Mouse (Mus musculus) liver, embryonic 14.5 days (tissue): ENCODE measurements around the gene Ercc6l. TPM values are rescaled to one million over a fixed set of nuclear protein-coding genes. Genes with fewer than 3 reads are reported as not detected.

ENCODE experiments used
- ATAC-seq: fragments of 200-750 bp; cut with Nextera tagmentation; 2 replicates; pipeline ENCODE4 v1.8.0; 2017; ENCODE audit warnings: moderate number of reproducible peaks, mild to moderate bottlenecking, moderate library complexity; ENCODE audit not compliant: insufficient read depth
- DNase-seq, 3 experiments: peaks; one replicate each; pipeline ENCODE4 v3.0.0-alpha.2; 2012 to 2013; ENCODE audit warnings: low read depth in 3 of 3, low spot score in 3 of 3
- H3K27ac ChIP-seq: fragments of 300-500 bp; sonication (generic); 2 replicates; pipeline ENCODE4 v1.5.1; 2014; ENCODE audit warnings: moderate library complexity, mild to moderate bottlenecking, control low read depth, inconsistent platforms
- H3K27me3 ChIP-seq: fragments of 300-500 bp; sonication (generic); 2 replicates; pipeline ENCODE4 v1.6.1; 2014; ENCODE audit warnings: mild to moderate bottlenecking, low read length, moderate library complexity; ENCODE audit not compliant: control insufficient read depth, insufficient read depth
- H3K36me3 ChIP-seq: fragments of 300-500 bp; sonication (generic); replicated peaks from 2 replicates; pipeline ENCODE4 v1.6.1; 2014; ENCODE audit warnings: low read depth; ENCODE audit not compliant: control insufficient read depth, insufficient read depth
- H3K4me1 ChIP-seq, 2 experiments: fragments of 200-500 bp in 1 of 2; fragments of 300-500 bp in 1 of 2; sonication (generic) in 1 of 2; replicated peaks; 2 replicates each; pipeline ENCODE4 v1.6.1; 2012 to 2014; ENCODE audit warnings: antibody characterized with exemption in 1 of 2, inconsistent platforms in 1 of 2, low read length in 1 of 2; ENCODE audit not compliant: control insufficient read depth in 2 of 2, insufficient read depth in 2 of 2
- H3K4me2 ChIP-seq: fragments of 300-500 bp; sonication (generic); 2 replicates; pipeline ENCODE4 v1.6.1; 2014; ENCODE audit warnings: low read depth, mild to moderate bottlenecking, control low read depth, moderate library complexity
- H3K4me3 ChIP-seq, 2 experiments: fragments of 200-500 bp in 1 of 2; fragments of 300-500 bp in 1 of 2; sonication (generic) in 1 of 2; 2 replicates each; pipeline ENCODE4 v1.5.1; 2012 to 2014; ENCODE audit warnings: low read depth in 2 of 2, low read length in 2 of 2, mild to moderate bottlenecking in 2 of 2, control low read depth in 1 of 2, inconsistent platforms in 1 of 2, moderate library complexity in 1 of 2; ENCODE audit not compliant: insufficient read depth in 1 of 2
- H3K9ac ChIP-seq: fragments of 300-500 bp; sonication (generic); replicated peaks from 2 replicates; pipeline ENCODE4 v1.6.1; 2014; ENCODE audit warnings: mild to moderate bottlenecking, control low read depth, moderate library complexity
- H3K9me3 ChIP-seq: fragments of 300-500 bp; sonication (generic); 2 replicates; pipeline ENCODE4 v1.6.1; 2016; ENCODE audit warnings: low read length, mixed read lengths; ENCODE audit not compliant: control insufficient read depth
- CTCF ChIP-seq: IDR thresholded peaks from 2 replicates; pipeline ENCODE4 v1.5.1; 2016; ENCODE audit warnings: antibody characterized with exemption, low read depth, control low read depth
- EP300 ChIP-seq: IDR thresholded peaks from 2 replicates; pipeline ENCODE4 v1.6.1; 2016; ENCODE audit warnings: antibody characterized with exemption, low read depth
- whole genome bisulfite sequencing: fragments of 180-500 bp; shearing (Covaris S2); extraction: QIAGEN DNeasy Blood & Tissue Kit; methylation state at CpG from one replicate; pipeline ENCODE4 v1.1.7; 2014; ENCODE audit not compliant: insufficient replicate concordance; 5-methylcytosine and 5-hydroxymethylcytosine counted together
- polyA plus RNA-seq, 2 experiments: library from polyadenylated mRNA; depleted of rRNA in 1 of 2; stranded (reverse) in 1 of 2; unstranded in 1 of 2; fragments of >200 nt; fragmentation: Nextera tagmentation in 1 of 2; extraction: Ambion mirVana in 1 of 2; gene quantifications; 2 replicates each; pipeline versions ENCODE4 v1.2.1 to v1.2.3; 2012 to 2014

Ercc6l gene
- polyA plus RNA-seq, 2 experiments, result 5.3 to 11.1 TPM

DNA sequence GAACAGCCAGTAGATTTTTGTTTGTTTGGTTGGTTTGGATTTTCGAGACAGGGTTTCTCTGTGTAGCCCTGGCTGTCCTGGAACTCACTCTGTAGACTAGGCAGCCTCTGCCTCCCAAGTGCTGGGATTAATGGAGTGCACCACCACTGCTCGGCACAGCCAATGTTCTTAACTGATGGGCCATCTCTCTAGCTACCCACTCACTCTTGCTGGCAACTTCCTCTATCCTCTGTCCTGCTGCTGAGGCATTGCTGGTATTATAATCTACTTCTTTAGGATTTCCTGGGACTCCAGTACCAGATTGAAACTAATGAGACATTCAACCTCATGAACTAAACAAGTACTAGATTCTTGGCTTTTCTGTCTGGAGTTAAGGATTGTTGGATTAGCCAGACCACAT is 3.6 kb upstream of the Ercc6l start:
- no peaks in the 10 kb centered on the region for H3K27me3 ChIP-seq
- H3K27ac ChIP-seq, result no peak overlapping the region
- ATAC-seq (no peak), DNase-seq (no peak)
- no peak overlapping the region for H3K9ac ChIP-seq
- 51% methylated on average over 2 of the region's 2 CpGs for WGBS
- H3K4me2 ChIP-seq, result no peak overlapping the region
- H3K4me1 ChIP-seq, result 0 out of 4 replicates have a peak, but pooled peaks cover 0 to 2% of the 10 kb centered on the region in 2 experiments
- no peaks in the 10 kb centered on the region for H3K9me3 ChIP-seq
- no peak for TF ChIP-seq EP300
- TF ChIP-seq CTCF, result no peak
- H3K36me3 ChIP-seq, result no peaks in the 10 kb centered on the region
- no peak overlapping the region for H3K4me3 ChIP-seq

- Histone ChIP-seq H3K27ac (no peak overlapping the region), H3K4me1 (0 out of 4 replicates have a peak, but pooled peaks cover 0 to 2% of the 10 kb centered on the region in 2 experiments), H3K9me3 (no peaks in the 10 kb centered on the region), H3K4me2 (no peak overlapping the region), H3K36me3 (no peaks in the 10 kb centered on the region), H3K9ac (no peak overlapping the region), H3K4me3 (no peak overlapping the region), H3K27me3 (no peaks in the 10 kb centered on the region)
- ATAC-seq, result no peak
- WGBS, result 57% methylated on average over 2 of the region's 2 CpGs
- peak in 2 of 3 experiments; percentile 20 to 24 for DNase-seq
- no peak for TF ChIP-seq EP300
- TF ChIP-seq CTCF, result peak; percentile 66
Observed at GRCm38 (mm10) chrX:102159778-102160177, 2.9 kb upstream of the Ercc6l start.

DNA sequence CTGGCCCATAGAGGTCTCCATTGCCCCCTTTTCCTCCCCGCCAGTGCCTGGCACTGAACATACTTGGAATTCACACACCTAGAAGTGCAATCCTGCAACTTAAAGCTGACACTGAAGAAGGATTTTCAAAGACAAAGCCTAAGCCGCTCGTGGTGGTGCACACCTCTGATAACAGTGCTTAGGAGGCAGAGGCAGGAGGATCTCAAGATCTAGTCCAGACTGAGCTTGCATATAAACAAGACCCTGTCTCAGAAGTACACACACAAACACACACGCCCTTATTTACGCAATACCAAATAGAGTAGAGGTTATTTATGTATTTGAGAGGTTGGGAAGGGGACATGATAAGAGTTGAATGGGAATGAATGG is 516 bp upstream of the Ercc6l start:
- no peak for DNase-seq
- H3K9me3 ChIP-seq, result no peaks in the 10 kb centered on the region
- peak overlapping the region; percentile 68 for H3K27ac ChIP-seq
- peak overlapping the region; percentile 66 for H3K4me2 ChIP-seq
- H3K27me3 ChIP-seq, result no peaks in the 10 kb centered on the region
- TF ChIP-seq EP300 (no peak), CTCF (no peak)
- 34% methylated on average over 5 of the region's 5 CpGs for WGBS
- H3K4me1 ChIP-seq, result 0 out of 4 replicates have a peak, but pooled peaks cover 0 to 2% of the 10 kb centered on the region in 2 experiments
- peak overlapping the region; percentile 75 to 76 for H3K4me3 ChIP-seq
- no peaks in the 10 kb centered on the region for H3K36me3 ChIP-seq
- ATAC-seq, result peak; percentile 30
- peak overlapping the region; percentile 50 for H3K9ac ChIP-seq

GRCm38 (mm10) chrX:102141157-102141556 is 15.7 kb downstream of the Ercc6l start:
- DNase-seq, result no peak
- no peak for ATAC-seq
- TF ChIP-seq CTCF (no peak), EP300 (no peak)

DNA sequence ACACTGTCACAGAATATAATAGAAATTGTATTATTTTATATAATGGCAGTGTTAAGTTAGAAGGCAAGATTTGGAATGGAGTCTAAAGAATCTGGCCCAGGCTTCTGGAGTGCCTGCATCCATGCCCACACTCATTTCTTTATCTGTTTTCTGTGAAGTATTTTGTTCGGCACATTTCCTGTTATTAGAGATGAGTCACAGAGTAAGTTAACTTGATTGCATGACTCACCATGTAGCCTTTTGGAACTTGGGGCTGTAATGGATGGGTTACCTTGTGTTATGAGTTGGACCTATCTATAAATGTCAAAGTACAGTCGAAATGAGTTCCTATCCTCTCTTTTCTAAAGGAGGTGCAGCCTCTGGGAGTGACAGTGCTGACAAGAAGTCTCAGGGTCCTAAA is 35.6 kb downstream of the Ercc6l start:
- Histone ChIP-seq H3K9ac (no peak overlapping the region), H3K4me2 (no peak overlapping the region), H3K27me3 (no peaks in the 10 kb centered on the region), H3K4me1 (peaks cover 0 to 5% of the 10 kb centered on the region in 2 experiments; a peak in 1 of 4 replicates), H3K9me3 (no peaks in the 10 kb centered on the region), H3K4me3 (no peak overlapping the region), H3K36me3 (no peaks in the 10 kb centered on the region; the same call in 1 of the 2 replicates), H3K27ac (no peak overlapping the region)
- ATAC-seq (no peak), DNase-seq (no peak)
- TF ChIP-seq EP300 (no peak), CTCF (no peak)
- 61% methylated on average over 2 of the region's 2 CpGs for WGBS

More at GRCm38 (mm10) chrX:102141157-102141556, 15.7 kb downstream of the Ercc6l start:
- Histone ChIP-seq H3K4me1 (no peaks in the 10 kb centered on the region), H3K27ac (no peak overlapping the region), H3K9me3 (no peaks in the 10 kb centered on the region), H3K9ac (no peak overlapping the region), H3K4me2 (no peak overlapping the region), H3K36me3 (peaks cover 9% of the 10 kb centered on the region), H3K4me3 (no peak overlapping the region), H3K27me3 (no peaks in the 10 kb centered on the region)
- WGBS, result 83% methylated on average over 1 of the region's 1 CpGs
